Mouse (Mus musculus): ENCODE data around the gene Dennd4a. TPM values are rescaled to one million over a fixed set of nuclear protein-coding genes. Genes with fewer than 3 reads are reported as not detected.
"Not testable (repeated sequence)": the region's sequence is repeated elsewhere in the genome, so short reads cannot be mapped to it uniquely, and the experiment has no call there.

Gene Dennd4a
- total and polyA plus RNA-seq, 2 experiments from 2014 or later = 5.2 to 18.5 TPM

DNA sequence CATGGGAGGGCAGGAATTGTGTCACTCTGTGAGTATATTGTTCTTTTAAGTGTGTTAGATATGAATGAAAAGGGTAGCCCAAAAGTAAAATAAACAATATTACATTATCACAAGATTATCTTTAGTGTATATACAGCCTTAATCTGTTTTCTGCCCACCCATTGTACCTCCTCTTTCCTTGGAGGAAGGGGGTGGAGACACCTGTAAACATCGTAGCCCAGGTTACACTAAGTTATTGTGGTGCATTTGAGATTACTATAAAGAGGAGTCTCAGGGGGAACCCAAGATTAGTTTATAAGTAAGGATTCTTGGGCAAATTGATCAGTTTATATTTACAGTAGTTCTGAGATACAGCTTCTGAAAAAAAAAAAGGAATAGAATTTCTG is 1.3 kb downstream of the Dennd4a start:
- Histone ChIP-seq H3K36me3 (ENCODE audit: insufficient read depth) (no peaks in the 10 kb centered on the region), H3K4me1 (ENCODE audit: insufficient read depth) (peaks cover 8% of the 10 kb centered on the region; the same call in 1 of the 2 replicates), H3K9ac (peak overlapping the region; percentile 87; the same call in 1 of the 2 replicates), H3K4me3 (ENCODE audit: low read depth, low read length) (peak overlapping the region; percentile 85), H3K4me2 (ENCODE audit: low read depth) (peak overlapping the region; percentile 63), H3K9me3 (ENCODE audit: low read length) (no peaks in the 10 kb centered on the region), H3K27me3 (ENCODE audit: insufficient read depth, low read length) (no peaks in the 10 kb centered on the region), H3K27ac (ENCODE audit: low read depth, low read length) (no peak overlapping the region)
- ATAC-seq = no peak
- no peak for DNase-seq
- TF ChIP-seq CTCF (IDR thresholded peaks at IDR 0.05; ENCODE audit: low read depth) = no peak
- 41% methylated on average over 1 of the region's 1 CpGs for WGBS

DNA sequence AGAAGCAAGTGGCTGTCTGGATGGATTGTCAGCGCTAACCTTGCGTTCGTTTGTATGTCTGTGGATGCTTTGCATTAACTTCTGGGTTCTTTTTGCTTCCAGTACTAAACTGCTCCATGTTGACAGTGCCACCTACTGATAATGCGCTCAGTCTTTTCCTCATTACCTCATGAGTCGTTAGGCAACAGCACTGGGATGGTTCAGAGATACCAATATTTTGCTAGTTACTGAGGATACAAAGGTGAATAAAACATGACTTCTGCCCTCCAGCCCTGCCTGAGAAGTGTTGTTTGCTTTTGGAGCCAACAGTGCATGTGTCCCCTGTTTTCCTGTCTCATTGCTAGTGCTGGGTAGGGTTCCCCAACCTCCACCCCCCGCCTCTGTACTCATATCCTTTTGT is 3.1 kb downstream of the Dennd4a start:
- DNase-seq (no peak), ATAC-seq (no peak)
- 75% methylated on average over 6 of the region's 6 CpGs for WGBS
- H3K9me3 ChIP-seq (ENCODE audit: low read length) = no peaks in the 10 kb centered on the region
- peak; percentile 49 for TF ChIP-seq CTCF (IDR thresholded peaks at IDR 0.05; ENCODE audit: low read depth)
- H3K27ac ChIP-seq (ENCODE audit: low read depth, low read length) = no peak overlapping the region
- H3K4me2 ChIP-seq (ENCODE audit: low read depth) = no peak overlapping the region
- no peak overlapping the region for H3K9ac ChIP-seq
- H3K36me3 ChIP-seq (ENCODE audit: insufficient read depth) = no peaks in the 10 kb centered on the region
- no peak overlapping the region for H3K4me3 ChIP-seq (ENCODE audit: low read depth, low read length)
- H3K4me1 ChIP-seq (ENCODE audit: insufficient read depth) = peaks cover 8% of the 10 kb centered on the region; the same call in 1 of the 2 replicates
- no peaks in the 10 kb centered on the region for H3K27me3 ChIP-seq (ENCODE audit: insufficient read depth, low read length)

DNA sequence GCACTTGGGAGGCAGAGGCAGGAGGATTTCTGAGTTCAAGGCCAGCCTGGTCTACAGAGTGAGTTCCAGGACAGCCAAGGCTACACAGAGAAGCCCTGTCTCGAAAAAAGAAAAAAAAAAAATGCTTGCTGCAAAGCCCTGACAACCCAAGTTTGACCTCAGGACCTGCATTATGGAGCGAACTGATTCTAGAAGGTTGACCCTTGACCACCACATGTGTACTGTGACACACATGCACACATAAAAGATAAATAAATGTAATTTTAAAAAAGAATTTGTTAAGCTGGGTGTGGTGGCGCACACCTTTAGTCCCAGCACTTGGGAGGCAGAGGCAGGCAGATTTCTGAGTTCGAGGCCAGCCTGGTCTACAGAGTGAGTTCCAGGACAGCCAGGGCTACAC is 8.5 kb downstream of the Dennd4a start:
- not testable (repeated sequence) for H3K9me3 ChIP-seq (ENCODE audit: low read length)
- WGBS = 95% methylated on average over 4 of the region's 4 CpGs

DNA sequence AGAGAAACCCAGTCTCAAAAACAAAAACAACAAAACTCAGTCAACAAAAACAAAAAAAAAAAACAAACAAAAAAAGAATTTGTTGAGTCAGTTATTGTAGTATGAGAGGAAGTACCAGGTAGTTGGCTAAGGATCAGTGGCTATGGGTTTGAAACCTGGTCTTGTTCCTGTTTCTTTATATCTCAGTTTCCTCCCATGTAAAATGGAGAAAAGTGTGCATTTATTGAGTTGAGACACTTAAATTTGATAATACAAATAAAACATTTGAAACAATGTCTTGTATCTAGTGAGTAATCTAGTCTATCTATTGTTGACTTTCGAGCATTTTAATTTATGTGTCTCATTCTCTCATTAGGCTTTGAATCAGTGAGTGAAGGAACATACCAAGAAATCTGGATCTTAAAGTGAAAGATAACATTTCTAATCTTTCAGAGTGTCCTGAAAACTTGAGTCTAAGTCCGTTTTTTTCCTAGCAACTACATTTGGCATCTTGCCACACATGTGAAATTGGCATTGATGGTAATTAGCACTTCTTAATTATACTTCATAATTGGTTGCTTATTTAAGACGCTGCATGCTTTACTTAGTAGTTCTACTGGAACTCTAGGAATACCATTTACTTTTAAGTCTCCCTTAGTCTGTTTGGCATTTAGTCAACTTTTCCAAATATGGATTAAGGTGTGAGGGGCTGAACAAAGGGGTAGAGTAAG is 9.1 kb downstream of the Dennd4a start:
- H3K27me3 ChIP-seq (ENCODE audit: insufficient read depth, low read length) = no peaks in the 10 kb centered on the region
- H3K4me1 ChIP-seq (ENCODE audit: insufficient read depth) = no peaks in the 10 kb centered on the region
- peak; percentile 18 for DNase-seq
- ATAC-seq = no peak
- no peak overlapping the region for H3K9ac ChIP-seq
- no peak overlapping the region for H3K4me2 ChIP-seq (ENCODE audit: low read depth)
- H3K27ac ChIP-seq (ENCODE audit: low read depth, low read length) = no peak overlapping the region
- WGBS = 38% methylated on average over 3 of the region's 3 CpGs
- no peak for TF ChIP-seq CTCF (IDR thresholded peaks at IDR 0.05; ENCODE audit: low read depth)
- no peak overlapping the region for H3K4me3 ChIP-seq (ENCODE audit: low read depth, low read length)
- no peaks in the 10 kb centered on the region for H3K9me3 ChIP-seq (ENCODE audit: low read length)
- no peaks in the 10 kb centered on the region for H3K36me3 ChIP-seq (ENCODE audit: insufficient read depth)

More for the DNA sequence above, 8.5 kb downstream of the Dennd4a start:
- H3K4me2 ChIP-seq (ENCODE audit: low read depth); H3K4me3 ChIP-seq (ENCODE audit: low read depth, low read length); ATAC-seq; H3K36me3 ChIP-seq (ENCODE audit: insufficient read depth); H3K27me3 ChIP-seq (ENCODE audit: insufficient read depth, low read length); DNase-seq; H3K9ac ChIP-seq; H3K27ac ChIP-seq (ENCODE audit: low read depth, low read length); H3K4me1 ChIP-seq (ENCODE audit: insufficient read depth): not testable (repeated sequence)

- Histone ChIP-seq H3K4me3 (ENCODE audit: low read depth, low read length) (no peak overlapping the region), H3K9ac (no peak overlapping the region), H3K4me2 (ENCODE audit: low read depth) (no peak overlapping the region), H3K36me3 (ENCODE audit: insufficient read depth) (no peaks in the 10 kb centered on the region), H3K27me3 (ENCODE audit: insufficient read depth, low read length) (no peaks in the 10 kb centered on the region), H3K9me3 (ENCODE audit: low read length) (no peaks in the 10 kb centered on the region), H3K27ac (ENCODE audit: low read depth, low read length) (no peak overlapping the region), H3K4me1 (ENCODE audit: insufficient read depth) (no peaks in the 10 kb centered on the region)
- WGBS = 88% methylated on average over 7 of the region's 7 CpGs
- no peak for ATAC-seq
- no peak for TF ChIP-seq CTCF (IDR thresholded peaks at IDR 0.05; ENCODE audit: low read depth)
- DNase-seq = no peak
These were observed 11.1 kb downstream of the Dennd4a start for GRCm38 (mm10) chr9:64822235-64822634.

DNA sequence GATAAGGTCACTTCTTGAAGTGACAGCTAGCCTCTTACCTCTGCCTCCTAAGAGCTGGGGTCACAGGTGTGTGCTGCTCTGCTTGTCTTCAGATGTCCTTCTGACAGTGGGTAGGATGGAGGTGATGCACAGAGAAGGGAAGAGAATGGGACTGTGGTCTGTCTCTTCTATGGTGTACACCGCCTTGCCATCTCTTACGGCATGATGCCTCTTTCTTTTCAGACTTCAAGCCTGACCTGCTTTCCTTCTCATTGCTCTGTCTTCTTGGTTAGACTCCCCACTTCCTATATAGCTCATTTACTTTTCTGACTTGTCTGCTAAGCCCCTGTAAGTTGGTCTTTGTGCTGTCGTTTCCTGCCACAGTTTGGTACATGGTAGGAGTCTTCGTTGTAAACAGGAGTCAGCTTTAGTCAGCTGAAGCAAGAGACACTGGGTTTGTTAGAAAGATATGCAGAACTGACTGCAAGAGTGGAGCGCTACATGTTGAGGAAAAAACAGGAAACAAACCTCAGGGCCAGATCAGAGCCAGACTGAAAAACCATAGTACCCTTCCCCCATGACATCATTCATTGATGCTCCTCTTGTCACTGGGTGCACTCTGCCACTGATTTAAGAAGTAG is 13.4 kb downstream of the Dennd4a start:
- TF ChIP-seq CTCF (IDR thresholded peaks at IDR 0.05; ENCODE audit: low read depth) = no peak
- no peak for DNase-seq
- ATAC-seq = no peak
- Histone ChIP-seq H3K27ac (ENCODE audit: low read depth, low read length) (no peak overlapping the region), H3K4me3 (ENCODE audit: low read depth, low read length) (no peak overlapping the region), H3K36me3 (ENCODE audit: insufficient read depth) (no peaks in the 10 kb centered on the region), H3K9ac (no peak overlapping the region), H3K27me3 (ENCODE audit: insufficient read depth, low read length) (no peaks in the 10 kb centered on the region), H3K9me3 (ENCODE audit: low read length) (no peaks in the 10 kb centered on the region), H3K4me1 (ENCODE audit: insufficient read depth) (no peaks in the 10 kb centered on the region), H3K4me2 (ENCODE audit: low read depth) (no peak overlapping the region)
- WGBS = 81% methylated on average over 5 of the region's 5 CpGs

GRCm38 (mm10) chr9:64830092-64830618 is 19.0 kb downstream of the Dennd4a start:
- Histone ChIP-seq H3K9me3 (ENCODE audit: low read length) (no peaks in the 10 kb centered on the region), H3K4me3 (ENCODE audit: low read depth, low read length) (no peak overlapping the region), H3K4me1 (ENCODE audit: insufficient read depth) (no peaks in the 10 kb centered on the region), H3K4me2 (ENCODE audit: low read depth) (no peak overlapping the region), H3K36me3 (ENCODE audit: insufficient read depth) (no peaks in the 10 kb centered on the region), H3K27ac (ENCODE audit: low read depth, low read length) (no peak overlapping the region), H3K27me3 (ENCODE audit: insufficient read depth, low read length) (no peaks in the 10 kb centered on the region), H3K9ac (no peak overlapping the region)
- TF ChIP-seq CTCF (IDR thresholded peaks at IDR 0.05; ENCODE audit: low read depth) = no peak
- DNase-seq (no peak), ATAC-seq (no peak)
- WGBS = 76% methylated on average over 6 of the region's 6 CpGs

All from forebrain, postnatal 0 days (tissue).